30 mouse cellular contexts compared by ENCODE assay signal in the genomic region with DNA sequence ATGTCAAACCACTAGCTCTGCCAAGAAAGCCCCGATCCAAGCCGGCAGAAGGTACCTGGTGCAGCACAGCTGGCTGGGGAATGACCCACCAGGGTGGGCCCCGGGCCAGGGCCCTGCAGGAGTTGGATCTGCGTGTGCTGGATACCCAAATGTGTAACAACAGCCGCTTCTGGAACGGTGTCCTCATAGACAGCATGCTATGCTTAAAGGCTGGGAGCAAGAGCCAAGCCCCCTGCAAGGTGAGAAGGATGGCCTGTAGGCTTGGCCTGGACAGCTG. TPM values are rescaled to one million over a fixed set of nuclear protein-coding genes. Genes with fewer than 3 reads are reported as not detected.
A peak's percentile ranks its signal among the peaks of the same experiment; 100 is the strongest.
DNase-seq lines count a peak whose midpoint lies in the region; ATAC-seq lines count a peak whose summit lies in the region.
"Had no signal": no experiment of that assay in that cellular context is flagged by ENCODE, and none has a peak within 500 bp of the region (broad histone marks: within the 10 kb centered on the region; RNA-seq: fewer than 3 reads in every experiment).

No protein-coding gene starts in this region.

- peak; percentile 66 for DNase-seq in cerebellum, adult 9-11 months
- no peak for DNase-seq in cerebellum, adult 9-10 months
- peak; percentile 95 for DNase-seq in heart, adult 11 months
- no peak for DNase-seq in heart, postnatal 14 days
- no peak for DNase-seq in heart, postnatal 25 days (ENCODE audit: low spot score)
- DNase-seq: adrenal gland, adult 8-10 months; cerebellum, adult 8-10 months; kidney, adult 9 months; kidney, postnatal 14 days; liver, embryonic 13.5 days; lung, adult 18-20 months; lung, postnatal 4 days; midbrain, embryonic 14.5 days; right cerebral cortex, postnatal 25 days had no signal

- intact Hi-C loops in heart, postnatal 14 days (cut with DNase I), result no loop called here
- intact Hi-C loops in heart, postnatal 25 days (cut with DNase I), result no loop called here

- no peak overlapping the region for H3K4me2 ChIP-seq in heart, embryonic 16.5 days (ENCODE audit: low read depth, low read length)
- H3K4me2 ChIP-seq in limb, embryonic 13.5 days (replicated peaks), result no peak overlapping the region
- H3K4me2 ChIP-seq in kidney, embryonic 14.5 days (replicated peaks; ENCODE audit: low read depth, low read length), result no peak overlapping the region
- H3K4me2 ChIP-seq: embryonic facial prominence, embryonic 12.5 days; forebrain, embryonic 15.5 days; hindbrain, embryonic 14.5 days; limb, embryonic 12.5 days; liver, embryonic 13.5 days; stomach, embryonic 15.5 days had no signal

- H3K36me3 ChIP-seq in heart, embryonic 16.5 days (ENCODE audit: control insufficient read depth, insufficient read depth), result peaks cover under 1% of the 10 kb centered on the region
- peaks cover 2% of the 10 kb centered on the region for H3K36me3 ChIP-seq in limb, embryonic 13.5 days
- peaks cover under 1% of the 10 kb centered on the region for H3K36me3 ChIP-seq in kidney, embryonic 14.5 days (ENCODE audit: control insufficient read depth, insufficient read depth, low read length)

- WGBS in heart, embryonic 16.5 days, result 63% methylated on average over 6 of the region's 6 CpGs
- 68% methylated on average over 6 of the region's 6 CpGs for WGBS in limb, embryonic 13.5 days
- 84% methylated on average over 6 of the region's 6 CpGs for WGBS in kidney, embryonic 14.5 days

- peak overlapping the region; percentile 64 for H3K27ac ChIP-seq in heart, embryonic 16.5 days (ENCODE audit: low read length)
- peak overlapping the region; percentile 81 for H3K27ac ChIP-seq in limb, embryonic 13.5 days
- H3K27ac ChIP-seq in kidney, embryonic 14.5 days (ENCODE audit: low read depth, low read length), result no peak overlapping the region
- H3K27ac ChIP-seq: embryonic facial prominence, embryonic 12.5 days; forebrain, embryonic 10.5 days; forebrain, embryonic 15.5 days; hindbrain, embryonic 14.5 days; liver, embryonic 13.5 days; stomach, embryonic 15.5 days had no signal

- no peaks in the 10 kb centered on the region; the same call in 1 of the 2 replicates for H3K9me3 ChIP-seq in heart, embryonic 16.5 days (replicated peaks; ENCODE audit: control insufficient read depth, low read length)
- no peaks in the 10 kb centered on the region for H3K9me3 ChIP-seq in limb, embryonic 13.5 days
- H3K9me3 ChIP-seq in kidney, embryonic 14.5 days (ENCODE audit: control insufficient read depth, low read length), result peaks cover 2% of the 10 kb centered on the region; the same call in 1 of the 2 replicates
- H3K9me3 ChIP-seq: forebrain, embryonic 15.5 days; stomach, embryonic 15.5 days had no signal

- no peak overlapping the region for H3K4me3 ChIP-seq in heart, embryonic 16.5 days (ENCODE audit: low read length)
- no peak overlapping the region for H3K4me3 ChIP-seq in limb, embryonic 13.5 days
- H3K4me3 ChIP-seq in kidney, embryonic 14.5 days (ENCODE audit: low read length), result no peak overlapping the region
- H3K4me3 ChIP-seq: embryonic facial prominence, embryonic 12.5 days; forebrain, embryonic 10.5 days; forebrain, embryonic 15.5 days; limb, embryonic 12.5 days; liver, embryonic 13.5 days; megakaryocyte, embryonic 14.5 days; stomach, embryonic 15.5 days had no signal

- no peaks in the 10 kb centered on the region for H3K27me3 ChIP-seq in heart, embryonic 16.5 days (ENCODE audit: control insufficient read depth, insufficient read depth, low read length)
- H3K27me3 ChIP-seq in limb, embryonic 13.5 days, result no peaks in the 10 kb centered on the region
- no peaks in the 10 kb centered on the region for H3K27me3 ChIP-seq in kidney, embryonic 14.5 days (ENCODE audit: control insufficient read depth, insufficient read depth, low read length)
- H3K27me3 ChIP-seq: CH12.LX; embryonic facial prominence, embryonic 12.5 days; forebrain, embryonic 15.5 days; limb, embryonic 12.5 days; liver, embryonic 13.5 days; stomach, embryonic 15.5 days had no signal

- H3K9ac ChIP-seq in heart, embryonic 16.5 days (ENCODE audit: low read length), result no peak overlapping the region
- peak overlapping the region; percentile 48 for H3K9ac ChIP-seq in limb, embryonic 13.5 days
- H3K9ac ChIP-seq in kidney, embryonic 14.5 days (ENCODE audit: low read depth, low read length), result no peak overlapping the region
- H3K9ac ChIP-seq: embryonic facial prominence, embryonic 12.5 days; forebrain, embryonic 15.5 days; hindbrain, embryonic 14.5 days; limb, embryonic 12.5 days; liver, embryonic 13.5 days; stomach, embryonic 15.5 days had no signal

- peaks cover 24% of the 10 kb centered on the region for H3K4me1 ChIP-seq in heart, embryonic 16.5 days (ENCODE audit: control insufficient read depth, insufficient read depth, low read length)
- peaks cover 38% of the 10 kb centered on the region for H3K4me1 ChIP-seq in limb, embryonic 13.5 days
- H3K4me1 ChIP-seq in kidney, embryonic 14.5 days (ENCODE audit: control insufficient read depth, insufficient read depth, low read length), result peaks cover 8% of the 10 kb centered on the region

- ATAC-seq in heart, embryonic 16.5 days (replicated peaks; ENCODE audit: extremely low read depth, insufficient read depth, low FRiP score), result no peak
- ATAC-seq in limb, embryonic 13.5 days (ENCODE audit: low FRiP score, low read depth), result no peak
- ATAC-seq in kidney, embryonic 14.5 days (ENCODE audit: low FRiP score, low TSS enrichment), result no peak
- ATAC-seq: forebrain, embryonic 15.5 days; intestine, postnatal 0 days; lung, postnatal 0 days had no signal

RNA-seq across cellular contexts. Expression of gene Gzmm, which starts 5.5 kb away (rescaled TPM):
- 1 to 10 TPM; 4.5 to 5.4 TPM for total RNA-seq in heart, postnatal 14 days (2021)
- 1.1 and 1.3 TPM in 2 replicates for polyA plus RNA-seq in heart, embryonic 16.5 days (2015; fragmentation: Nextera tagmentation; extraction: Ambion mirVana)
- total RNA-seq in heart, postnatal 25 days (2021), result 1 to 10 TPM; 6.0 to 7.2 TPM
- 0.83 and 0.92 TPM in 2 replicates for polyA plus RNA-seq in limb, embryonic 13.5 days (2015; fragmentation: Nextera tagmentation; extraction: Ambion mirVana)
- 0.54 and 0.61 TPM in 2 replicates for polyA plus RNA-seq in kidney, embryonic 14.5 days (2014; fragmentation: Nextera tagmentation; extraction: Ambion mirVana)
- total RNA-seq: granulocyte monocyte progenitor cell, adult 5-6 weeks; hematopoietic stem cell, adult 5-6 weeks had no signal

RNA-seq across cellular contexts. Expression of gene Bsg, which starts 10.0 kb away (rescaled TPM):
- 1,000 to 10,000 TPM; 1,285 to 1,330 TPM for total RNA-seq in heart, postnatal 14 days (2021)
- 1,046 and 1,072 TPM in 2 replicates for polyA plus RNA-seq in heart, embryonic 16.5 days (2015; fragmentation: Nextera tagmentation; extraction: Ambion mirVana)
- total RNA-seq in heart, postnatal 25 days (2021), result 1,000 to 10,000 TPM; 1,236 to 1,242 TPM
- 761 and 775 TPM in 2 replicates for polyA plus RNA-seq in limb, embryonic 13.5 days (2015; fragmentation: Nextera tagmentation; extraction: Ambion mirVana)
- polyA plus RNA-seq in kidney, embryonic 14.5 days (2014; fragmentation: Nextera tagmentation; extraction: Ambion mirVana), result 847 and 943 TPM in 2 replicates

RNA-seq across cellular contexts. Expression of gene Cdc34, which starts 12.3 kb away (rescaled TPM):
- total RNA-seq in heart, postnatal 14 days (2021), result 100 to 1,000 TPM; 158 to 159 TPM
- polyA plus RNA-seq in heart, embryonic 16.5 days (2015; fragmentation: Nextera tagmentation; extraction: Ambion mirVana), result 98.0 and 101 TPM in 2 replicates
- 100 to 1,000 TPM; 183 to 190 TPM for total RNA-seq in heart, postnatal 25 days (2021)
- polyA plus RNA-seq in limb, embryonic 13.5 days (2015; fragmentation: Nextera tagmentation; extraction: Ambion mirVana), result 116 and 123 TPM in 2 replicates
- polyA plus RNA-seq in kidney, embryonic 14.5 days (2014; fragmentation: Nextera tagmentation; extraction: Ambion mirVana), result 105 and 108 TPM in 2 replicates

RNA-seq across cellular contexts. Expression of gene Hcn2, which starts 22.1 kb away (rescaled TPM):
- 10 to 100 TPM; 35.7 to 38.7 TPM for total RNA-seq in heart, postnatal 14 days (2021)
- not detected in 2 replicates for polyA plus RNA-seq in heart, embryonic 16.5 days (2015; fragmentation: Nextera tagmentation; extraction: Ambion mirVana)
- 10 to 100 TPM; 26.0 to 28.5 TPM for total RNA-seq in heart, postnatal 25 days (2021)
- not detected in 2 replicates for polyA plus RNA-seq in limb, embryonic 13.5 days (2015; fragmentation: Nextera tagmentation; extraction: Ambion mirVana)
- polyA plus RNA-seq in kidney, embryonic 14.5 days (2014; fragmentation: Nextera tagmentation; extraction: Ambion mirVana), result 0.11 and 0.14 TPM in 2 replicates
- total RNA-seq: hematopoietic stem cell, adult 5-6 weeks; monocyte, adult 5-6 weeks had no signal
- polyA plus RNA-seq: forebrain, embryonic 10.5 days; liver, embryonic 13.5 days had no signal

RNA-seq across cellular contexts. Expression of gene Tpgs1, which starts 25.1 kb away (rescaled TPM):
- total RNA-seq in heart, postnatal 14 days (2021), result 10 to 100 TPM; 21.7 to 23.0 TPM
- 45.5 and 47.0 TPM in 2 replicates for polyA plus RNA-seq in heart, embryonic 16.5 days (2015; fragmentation: Nextera tagmentation; extraction: Ambion mirVana)
- total RNA-seq in heart, postnatal 25 days (2021), result 10 to 100 TPM; 18.3 to 19.4 TPM
- polyA plus RNA-seq in limb, embryonic 13.5 days (2015; fragmentation: Nextera tagmentation; extraction: Ambion mirVana), result 62.0 and 65.9 TPM in 2 replicates
- 85.7 and 90.9 TPM in 2 replicates for polyA plus RNA-seq in kidney, embryonic 14.5 days (2014; fragmentation: Nextera tagmentation; extraction: Ambion mirVana)

Comparison
In these comparisons a context has a peak if more than half of its experiments do, and no peak if none do; other contexts are left out.
1. DNase-seq: peak in cerebellum, adult 9-11 months (single experiment) and heart, adult 11 months (single experiment); none in cerebellum, adult 9-10 months (single experiment), heart, postnatal 14 days (0 of 2) and heart, postnatal 25 days (single experiment).